Mouse (Mus musculus) stomach, embryonic 14.5 days (tissue): Measurements from ENCODE around the gene Dolpp1. TPM values are rescaled to one million over a fixed set of nuclear protein-coding genes. Genes with fewer than 3 reads are reported as not detected.
A peak's percentile ranks its signal among the peaks of the same experiment; 100 is the strongest.

Experiments used
- ATAC-seq: fragments of 200-750 bp; cut with Nextera tagmentation; 2 replicates; pipeline ENCODE4 v1.8.0; 2017; ENCODE audit warnings: low read depth, moderate TSS enrichment; ENCODE audit not compliant: insufficient number of reproducible peaks, insufficient read depth, low FRiP score
- H3K27ac ChIP-seq: fragments of 300-500 bp; sonication (generic); 2 replicates; pipeline ENCODE4 v1.5.1; 2014; ENCODE audit warnings: mild to moderate bottlenecking, low read length, moderate library complexity, mixed read lengths
- H3K27me3 ChIP-seq: fragments of 300-500 bp; sonication (generic); 2 replicates; pipeline ENCODE4 v1.6.1; 2014; ENCODE audit warnings: low read length, control low read depth, mixed read lengths; ENCODE audit not compliant: control insufficient read depth, insufficient read depth
- H3K36me3 ChIP-seq: fragments of 300-500 bp; sonication (generic); 2 replicates; pipeline ENCODE4 v1.6.1; 2014; ENCODE audit warnings: mild to moderate bottlenecking, control low read depth, low read length, moderate library complexity, mixed read lengths; ENCODE audit not compliant: control insufficient read depth, insufficient read depth
- H3K4me1 ChIP-seq: fragments of 300-500 bp; sonication (generic); 2 replicates; pipeline ENCODE4 v1.6.1; 2014; ENCODE audit warnings: low read length, control low read depth, mixed read lengths; ENCODE audit not compliant: control insufficient read depth, insufficient read depth
- H3K4me2 ChIP-seq: fragments of 300-500 bp; sonication (generic); replicated peaks from 2 replicates; pipeline ENCODE4 v1.6.1; 2014; ENCODE audit warnings: low read depth, low read length, control low read depth
- H3K4me3 ChIP-seq: fragments of 300-500 bp; sonication (generic); 2 replicates; pipeline ENCODE4 v1.5.1; 2014; ENCODE audit warnings: low read depth, low read length, control low read depth
- H3K9ac ChIP-seq: fragments of 300-500 bp; sonication (generic); replicated peaks from 2 replicates; pipeline ENCODE4 v1.6.1; 2014; ENCODE audit warnings: low read depth, mild to moderate bottlenecking, control low read depth, low read length, moderate library complexity, mixed read lengths
- H3K9me3 ChIP-seq: fragments of 300-500 bp; sonication (generic); 2 replicates; pipeline ENCODE4 v1.6.1; 2016; ENCODE audit warnings: low read depth, low read length, control low read depth; ENCODE audit not compliant: control insufficient read depth
- WGBS: fragments of 180-500 bp; shearing (Covaris S2); extraction: QIAGEN DNeasy Blood & Tissue Kit; methylation state at CpG from one replicate; pipeline ENCODE4 v1.1.7; 2014; 5-methylcytosine and 5-hydroxymethylcytosine counted together
- microRNA-seq: library from miRNA; unstranded; fragments of <30 nt; microRNA quantifications from one replicate; pipeline ENCODE4, GENCODE M21; 2016
- polyA plus RNA-seq: library from polyadenylated mRNA; unstranded; fragments of >200 nt; fragmentation: Nextera tagmentation; extraction: Ambion mirVana; gene quantifications from 2 replicates; pipeline ENCODE4 v1.2.1, GENCODE M21; 2014

The Dolpp1 gene
- polyA plus RNA-seq, 1 experiment from 2014 or later = 35.8 TPM

DNA sequence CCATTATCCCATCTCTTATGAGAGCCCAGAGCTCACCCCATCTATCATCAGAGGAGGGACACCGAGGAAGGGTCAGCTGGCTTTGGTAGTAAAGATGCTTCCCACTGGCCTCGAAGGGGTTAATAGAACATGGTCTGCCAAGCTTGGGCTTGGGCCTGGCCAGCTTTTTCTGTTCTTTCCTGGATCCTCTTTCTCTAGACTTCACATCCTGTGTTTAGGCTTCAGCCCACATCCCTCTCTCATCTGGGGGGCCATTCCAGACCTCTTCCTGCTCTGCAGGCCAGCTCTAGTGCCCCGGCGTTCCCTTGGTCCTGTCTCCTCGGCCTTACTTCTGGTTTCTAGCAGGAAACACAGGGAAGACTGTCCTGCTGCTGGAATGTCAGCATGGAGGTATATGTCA, 52.0 kb downstream of the Dolpp1 start:
- Histone ChIP-seq H3K27me3 (no peaks in the 10 kb centered on the region), H3K4me1 (peaks cover 65% of the 10 kb centered on the region), H3K9me3 (no peaks in the 10 kb centered on the region), H3K4me3 (no peak overlapping the region), H3K27ac (peak overlapping the region; percentile 100), H3K9ac (0 out of 2 replicates have a peak overlapping the region, but pooled peaks have one; percentile 6), H3K4me2 (peak overlapping the region; percentile 74), H3K36me3 (peaks cover 48% of the 10 kb centered on the region)
- ATAC-seq = no peak
- 38% methylated on average over 5 of the region's 5 CpGs for WGBS

DNA sequence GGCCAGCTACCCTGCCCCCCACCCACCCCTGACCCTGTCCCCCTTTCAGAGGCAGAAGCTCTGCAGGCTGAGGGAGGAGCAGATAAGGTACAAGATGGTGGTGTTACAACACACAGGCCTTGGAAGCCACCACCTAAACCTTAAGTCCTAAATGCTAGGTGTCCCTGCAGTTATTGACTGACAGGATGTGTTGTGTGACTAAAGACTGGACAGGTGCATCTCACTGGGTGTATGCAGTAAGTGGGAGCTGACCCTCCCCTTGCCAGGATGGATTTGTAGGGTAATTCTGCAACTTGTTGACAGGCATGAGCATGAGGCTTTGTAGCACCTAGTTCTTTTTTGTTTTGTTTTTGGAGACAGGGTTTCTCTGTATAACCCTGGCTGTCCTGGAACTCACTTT, 52.4 kb downstream of the Dolpp1 start:
- Histone ChIP-seq H3K4me1 (peaks cover 64% of the 10 kb centered on the region), H3K4me2 (peak overlapping the region; percentile 74), H3K9ac (0 out of 2 replicates have a peak overlapping the region, but pooled peaks have one; percentile 6), H3K27me3 (no peaks in the 10 kb centered on the region), H3K27ac (peak overlapping the region; percentile 100), H3K4me3 (no peak overlapping the region), H3K9me3 (no peaks in the 10 kb centered on the region), H3K36me3 (peaks cover 49% of the 10 kb centered on the region)
- no peak for ATAC-seq

GRCm38 (mm10) chr2:30445312-30445711, 53.3 kb downstream of the Dolpp1 start:
- Histone ChIP-seq H3K4me2 (peak overlapping the region; percentile 19; the same call in 1 of the 2 replicates), H3K27me3 (no peaks in the 10 kb centered on the region), H3K4me3 (no peak overlapping the region), H3K9ac (peak overlapping the region; percentile 2), H3K9me3 (no peaks in the 10 kb centered on the region), H3K36me3 (peaks cover 50% of the 10 kb centered on the region), H3K27ac (peak overlapping the region; percentile 100), H3K4me1 (peaks cover 56% of the 10 kb centered on the region)
- ATAC-seq = peak; percentile 62
- WGBS = 15% methylated on average over 2 of the region's 2 CpGs

GRCm38 (mm10) chr2:30446891-30447826, 55.1 kb downstream of the Dolpp1 start:
- no peaks in the 10 kb centered on the region for H3K9me3 ChIP-seq
- H3K4me1 ChIP-seq = peaks cover 42% of the 10 kb centered on the region
- no peak overlapping the region for H3K4me2 ChIP-seq
- no peak overlapping the region for H3K4me3 ChIP-seq
- peaks cover 50% of the 10 kb centered on the region for H3K36me3 ChIP-seq
- no peak overlapping the region for H3K27ac ChIP-seq
- H3K27me3 ChIP-seq = no peaks in the 10 kb centered on the region
- WGBS = 81% methylated on average over 10 of the region's 10 CpGs
- no peak overlapping the region for H3K9ac ChIP-seq
- ATAC-seq = no peak

DNA sequence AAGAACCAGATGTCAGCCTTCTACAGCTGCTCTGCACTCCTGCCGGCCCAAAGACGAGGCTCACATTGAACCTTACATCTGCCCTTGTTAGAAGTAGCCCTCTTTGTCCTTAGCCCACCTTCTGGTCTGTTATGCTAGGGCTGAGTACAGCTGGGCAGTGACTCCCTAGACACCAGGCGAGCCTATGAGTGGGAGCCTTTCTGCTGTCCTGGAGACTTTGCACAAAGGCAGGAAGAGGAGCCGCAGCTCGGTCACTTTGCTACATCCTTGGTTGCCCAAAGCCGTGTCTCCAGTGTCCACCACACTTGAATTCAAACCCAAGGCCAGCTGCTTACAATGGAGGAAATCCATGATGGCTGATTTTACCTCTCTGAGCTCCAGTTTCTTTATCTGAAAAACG, 56.3 kb downstream of the Dolpp1 start:
- Histone ChIP-seq H3K4me1 (peaks cover 30% of the 10 kb centered on the region), H3K9ac (no peak overlapping the region), H3K4me2 (no peak overlapping the region), H3K27me3 (no peaks in the 10 kb centered on the region), H3K27ac (no peak overlapping the region), H3K9me3 (no peaks in the 10 kb centered on the region), H3K4me3 (no peak overlapping the region), H3K36me3 (peaks cover 47% of the 10 kb centered on the region)
- WGBS = 91% methylated on average over 7 of the region's 7 CpGs
- ATAC-seq = no peak

Small RNA genes within 50 kb of the gene (microRNA-seq; reads per million reads assigned to microRNA genes)
- gene Gm47292 = not detected

Other genes starting within 250 kb of the Dolpp1 start
- gene Endog, start 220.8 kb upstream of the Dolpp1 start, polyA plus RNA-seq = 21.9 and 24.8 TPM in 2 replicates
- 63.6 and 64.6 TPM in 2 replicates for gene Spout1, start 213.8 kb upstream of the Dolpp1 start, polyA plus RNA-seq
- 13.9 and 15.7 TPM in 2 replicates for gene Kyat1, start 186.4 kb upstream of the Dolpp1 start, polyA plus RNA-seq
- 50.0 and 51.9 TPM in 2 replicates for gene Lrrc8a, start 154.5 kb upstream of the Dolpp1 start, polyA plus RNA-seq
- gene Gm28035, start 151.7 kb upstream of the Dolpp1 start, polyA plus RNA-seq = 0.13 and 0.25 TPM in 2 replicates
- gene Phyhd1, start 126.1 kb upstream of the Dolpp1 start, polyA plus RNA-seq = 16.2 and 17.6 TPM in 2 replicates
- gene Gm28038, start 111.2 kb upstream of the Dolpp1 start, polyA plus RNA-seq = not detected in 2 replicates
- gene Dolk, start 105.9 kb upstream of the Dolpp1 start, polyA plus RNA-seq = 30.6 and 32.0 TPM in 2 replicates
- 43.1 and 45.4 TPM in 2 replicates for gene Nup188, start 105.9 kb upstream of the Dolpp1 start, polyA plus RNA-seq
- gene Sh3glb2, start 32.9 kb upstream of the Dolpp1 start, polyA plus RNA-seq = 90.0 and 93.7 TPM in 2 replicates
- gene Miga2, start 28.0 kb upstream of the Dolpp1 start, polyA plus RNA-seq = 21.2 and 21.7 TPM in 2 replicates
- gene Crat, start 23.6 kb downstream of the Dolpp1 start, polyA plus RNA-seq = 27.3 and 30.0 TPM in 2 replicates
- gene Ptpa, start 23.8 kb downstream of the Dolpp1 start, polyA plus RNA-seq = 82.6 and 85.4 TPM in 2 replicates
- gene Ier5l, start 82.0 kb downstream of the Dolpp1 start, polyA plus RNA-seq = 2.8 and 3.1 TPM in 2 replicates
- 1.2 and 2.1 TPM in 2 replicates for gene Cstad, start 202.8 kb downstream of the Dolpp1 start, polyA plus RNA-seq